Mouse (Mus musculus) spleen, embryonic (tissue): ENCODE results near the gene Sh3glb2.

Experiments
- CTCF ChIA-PET: fragments of 350-600 bp; sonication (Branson Sonifier 250); formaldehyde crosslinking; loops from one replicate; lab custom pipeline; 2022; lab: Charles Lee

Sh3glb2 gene

DNA sequence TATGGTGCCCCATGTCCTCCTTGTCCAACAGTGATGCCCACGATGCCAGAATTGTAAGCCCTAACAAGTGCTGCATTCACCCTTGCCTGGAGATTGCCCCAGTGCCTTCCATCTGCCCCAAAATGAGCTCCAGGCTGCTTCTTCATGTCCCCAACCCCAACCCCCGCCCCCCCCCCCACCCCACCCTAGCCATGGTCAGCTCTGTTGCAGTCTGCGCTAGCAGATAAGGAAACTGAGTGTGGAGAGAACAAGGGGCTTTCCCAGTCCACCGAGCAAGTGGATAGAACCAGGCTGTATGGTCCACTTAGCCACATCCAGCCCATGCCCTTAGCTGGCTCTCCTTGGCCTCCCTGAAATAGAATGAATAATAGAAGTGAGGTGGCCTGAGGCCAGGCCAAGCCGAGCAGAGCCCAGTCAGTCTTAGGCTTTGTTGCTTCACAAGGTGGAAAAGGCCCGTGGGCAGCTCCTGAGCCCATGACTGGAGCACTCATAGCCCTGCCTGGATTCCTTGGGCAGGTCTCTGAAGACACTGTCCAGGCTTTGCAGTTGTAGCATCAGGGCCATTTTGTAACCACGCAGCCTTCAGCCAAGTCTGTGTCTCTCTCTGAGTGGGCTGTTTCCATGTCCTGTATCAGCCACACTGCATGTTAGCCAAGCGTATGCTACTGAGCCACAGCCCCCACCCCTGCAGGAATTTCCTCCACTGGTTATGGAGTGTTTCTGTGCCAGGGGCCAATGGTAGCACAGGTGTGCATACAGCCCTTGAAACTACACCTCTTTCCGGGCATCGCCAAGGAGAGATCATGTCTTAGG is 21.6 kb upstream of the Sh3glb2 start:
- CTCF ChIA-PET = no interaction called here

DNA sequence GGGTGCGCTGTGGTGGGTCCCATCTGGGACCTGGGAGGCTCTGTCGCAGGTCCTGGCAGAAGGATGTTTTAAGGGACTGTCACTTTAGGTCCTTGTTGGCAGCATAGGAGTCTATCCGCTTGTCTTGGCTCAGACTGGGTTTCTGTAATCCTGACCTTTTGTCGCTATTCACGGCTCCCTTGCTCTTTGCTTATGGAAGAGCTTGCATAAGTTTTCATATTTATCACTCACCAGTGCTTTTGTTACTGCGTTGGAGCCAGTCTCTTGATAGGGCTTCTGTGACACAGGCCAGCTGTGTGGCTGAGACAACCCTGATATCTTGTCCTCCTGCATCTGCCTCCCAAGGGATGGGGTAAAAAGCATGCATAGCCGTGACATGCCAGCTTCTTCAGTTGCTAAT is 20.2 kb upstream of the Sh3glb2 start:
- CTCF ChIA-PET = no interaction called here

DNA sequence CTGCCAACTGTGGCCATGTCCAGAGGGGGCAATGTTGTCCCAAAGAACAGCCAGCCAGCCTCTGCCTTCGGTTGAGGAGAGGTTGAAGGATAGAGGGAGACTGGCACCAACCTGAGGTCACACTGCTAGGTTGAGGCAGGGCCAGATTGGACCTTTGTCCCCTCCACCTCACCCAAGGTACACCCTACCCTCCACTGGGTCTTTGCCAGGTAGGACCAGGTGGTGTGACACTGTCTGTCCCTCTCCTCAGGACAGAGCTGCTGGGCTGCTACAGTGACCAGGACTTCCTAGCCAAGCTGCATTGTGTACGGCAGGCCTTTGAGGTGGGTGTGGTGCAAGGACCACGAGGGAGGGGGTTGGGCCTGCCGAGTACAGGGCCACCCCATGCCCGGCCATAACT is 18.6 kb upstream of the Sh3glb2 start:
- CTCF ChIA-PET = no interaction called here

DNA sequence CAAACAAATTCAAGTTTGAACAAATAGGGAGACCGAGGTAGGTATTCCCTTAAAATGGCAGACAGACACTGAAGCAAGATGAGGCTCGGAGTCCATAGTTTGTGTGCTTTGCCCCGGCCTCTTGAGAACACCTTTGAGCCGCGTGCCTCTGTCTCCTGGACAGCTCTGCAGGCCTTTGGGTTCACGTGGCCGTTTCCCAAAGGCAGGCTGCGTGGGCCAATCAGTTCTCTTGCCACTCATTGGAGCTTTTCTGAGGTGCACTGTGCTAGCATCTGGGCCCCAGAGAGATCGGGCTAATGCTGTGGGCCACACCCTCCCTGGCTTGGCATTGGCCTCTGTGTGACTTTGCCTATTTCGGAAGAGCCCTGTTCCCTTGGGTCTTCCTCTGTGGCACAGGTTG is 16.8 kb upstream of the Sh3glb2 start:
- CTCF ChIA-PET = no interaction called here

DNA sequence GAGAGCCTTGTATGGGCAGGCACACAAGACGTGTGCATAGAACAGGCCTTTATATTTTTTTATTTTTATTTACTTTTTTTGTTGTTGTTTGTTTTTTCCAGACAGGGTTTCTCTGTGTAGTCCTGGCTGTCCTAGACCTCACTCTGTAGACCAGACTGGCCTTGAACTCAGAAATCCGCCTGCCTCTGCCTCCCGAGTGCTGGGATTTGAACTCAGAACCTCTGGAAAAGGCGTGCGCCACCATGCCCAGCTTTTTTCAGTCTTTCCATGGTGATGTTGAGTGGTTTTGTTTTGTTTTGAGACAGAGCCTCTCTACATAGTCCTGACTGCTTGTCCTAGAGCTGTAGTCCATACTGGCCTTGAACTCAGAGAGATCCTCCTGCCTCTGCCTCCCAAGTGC is 13.6 kb upstream of the Sh3glb2 start:
- CTCF ChIA-PET = no interaction called here

DNA sequence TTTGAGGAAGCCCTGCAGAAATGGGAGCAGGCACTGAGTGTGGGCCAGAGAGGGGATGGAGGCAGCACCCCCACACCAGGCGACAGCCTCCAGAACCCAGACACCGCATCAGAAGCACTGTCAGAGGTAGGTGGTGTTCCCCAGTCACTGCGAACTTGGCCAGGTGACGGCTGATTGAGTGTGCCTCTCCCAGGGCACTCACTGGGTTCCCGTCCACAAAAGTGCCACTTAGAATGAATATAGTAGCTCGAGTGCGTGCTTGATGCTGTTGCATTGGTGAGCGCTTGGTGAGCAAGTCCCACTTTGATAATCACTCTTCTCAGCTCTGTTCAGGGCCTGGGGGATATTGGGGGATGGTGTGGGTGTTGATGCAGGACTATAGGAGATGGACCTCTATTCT is 12.4 kb upstream of the Sh3glb2 start:
- CTCF ChIA-PET = no interaction called here

DNA sequence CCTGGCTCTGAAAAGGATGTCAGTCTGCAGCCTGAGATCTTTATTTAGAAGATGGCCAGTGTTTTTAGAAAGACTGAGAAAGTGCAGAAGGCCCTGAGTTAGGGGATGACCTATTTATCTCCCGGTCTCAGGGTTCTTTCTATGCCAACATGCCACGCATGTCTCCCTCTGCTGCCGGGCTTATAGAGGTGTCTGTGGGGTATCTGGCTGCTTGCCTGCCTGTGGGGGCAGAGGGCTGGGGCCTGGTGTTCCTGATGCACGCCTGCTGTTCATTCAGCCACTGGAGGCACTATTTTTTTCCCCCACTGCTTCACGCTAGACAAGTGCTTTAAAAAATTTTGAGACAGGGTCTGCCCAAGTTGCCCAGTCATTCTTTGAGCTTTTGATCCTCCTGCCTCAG is 7.1 kb upstream of the Sh3glb2 start:
- CTCF ChIA-PET = no interaction called here

DNA sequence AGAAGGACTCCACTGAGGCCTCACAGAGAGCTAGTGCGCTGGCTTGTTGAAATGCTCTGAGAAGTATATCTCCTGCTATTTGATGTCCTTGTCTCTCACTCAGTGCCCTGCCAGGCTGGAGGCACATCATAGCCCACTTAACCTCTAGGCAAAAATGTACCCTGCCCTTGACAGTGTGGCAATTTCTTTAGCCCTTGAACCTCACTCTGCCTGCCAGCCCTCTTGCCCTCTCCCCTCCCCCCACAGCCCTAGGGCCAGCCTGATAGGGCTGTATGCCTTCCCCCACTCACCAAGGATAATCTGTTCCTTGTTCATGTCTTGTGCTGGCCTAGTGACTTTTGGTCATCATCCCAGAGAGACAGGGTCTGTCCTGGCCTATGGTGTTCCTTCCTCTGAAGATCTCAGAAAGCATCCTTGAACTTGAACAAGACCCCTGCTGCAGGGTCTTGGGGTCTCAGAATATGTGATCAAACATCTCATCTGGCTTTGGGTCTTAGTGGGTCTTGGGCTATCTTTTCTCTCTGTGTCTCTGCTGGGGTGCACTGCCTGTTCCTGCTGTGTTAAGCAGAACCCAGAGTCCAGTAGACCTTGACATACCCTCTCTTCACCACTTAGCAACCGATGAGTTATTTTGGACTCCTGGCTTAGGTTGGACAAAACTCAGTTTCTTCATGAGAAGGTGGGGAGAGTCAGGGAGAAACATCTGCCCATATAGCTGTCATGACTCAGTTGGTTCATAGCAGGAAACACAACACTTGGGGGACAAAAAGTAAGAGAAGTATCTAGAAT is 6.3 kb upstream of the Sh3glb2 start:
- CTCF ChIA-PET = no interaction called here

DNA sequence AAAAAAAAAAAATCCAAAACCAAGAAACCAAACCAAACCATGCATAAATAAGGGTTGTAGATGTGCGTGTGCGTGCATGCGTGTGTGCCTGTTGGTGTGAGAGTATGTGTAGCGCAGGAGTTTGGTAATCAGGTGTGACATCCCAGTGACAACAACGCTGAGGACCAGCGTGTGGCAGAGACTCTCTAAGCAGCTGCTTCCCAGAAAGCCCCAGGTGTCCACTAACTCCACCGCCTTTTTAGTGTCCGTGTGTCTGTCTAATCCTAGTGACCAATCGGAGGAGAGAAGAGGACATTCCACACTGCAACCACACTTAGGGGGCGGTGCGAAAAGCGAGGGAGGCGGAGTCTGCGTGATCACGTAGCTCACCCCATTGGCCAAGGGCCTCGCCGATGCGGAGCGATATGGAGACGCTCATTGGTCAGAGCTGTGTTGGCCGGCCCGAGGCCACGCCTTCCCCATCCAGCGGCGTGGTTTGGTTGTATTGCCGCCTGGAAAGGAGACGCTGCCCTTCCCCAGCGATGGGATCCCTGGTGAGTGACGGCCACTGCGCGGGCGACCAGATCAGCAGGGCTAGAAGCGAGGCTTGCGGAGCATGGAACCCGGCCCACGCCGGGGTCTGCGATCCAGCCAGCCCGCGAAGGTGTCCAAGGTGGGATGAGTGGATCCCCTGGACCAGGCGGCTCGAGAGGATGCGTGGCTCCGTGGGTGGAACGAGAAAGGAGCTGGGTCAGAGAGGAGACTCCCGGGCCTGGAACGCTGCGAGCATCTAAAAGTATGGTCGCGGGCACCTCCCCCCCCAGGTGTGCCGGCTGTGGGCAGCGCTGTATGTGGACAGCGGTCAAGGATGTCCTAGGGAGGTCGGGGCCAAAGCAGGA is 4.9 kb upstream of the Sh3glb2 start, which contains the start of gene Miga2:
TSS of gene Miga2 (plus strand) at position 461 of the 878 bp plus-strand sequence.
- CTCF ChIA-PET = no interaction called here

DNA sequence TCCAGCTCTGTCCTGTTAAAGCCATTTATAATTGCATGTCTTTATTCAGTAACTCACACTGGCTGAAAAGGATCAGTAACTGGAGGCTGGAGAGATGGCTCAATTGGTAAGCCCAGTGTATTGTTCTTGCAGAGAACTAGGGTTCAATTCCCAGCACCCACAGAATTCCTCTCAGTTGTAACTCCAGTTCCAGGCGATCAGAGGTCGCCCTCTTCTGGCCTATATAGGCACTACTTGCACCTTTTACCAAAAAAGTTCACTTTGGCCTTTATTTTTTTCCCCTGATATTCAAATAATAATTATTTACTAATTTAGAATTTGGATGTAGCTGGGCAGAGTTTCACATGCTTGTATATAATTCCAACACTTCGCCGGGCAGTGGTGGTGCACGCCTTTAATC is 3.7 kb upstream of the Sh3glb2 start:
- CTCF ChIA-PET = no interaction called here

DNA sequence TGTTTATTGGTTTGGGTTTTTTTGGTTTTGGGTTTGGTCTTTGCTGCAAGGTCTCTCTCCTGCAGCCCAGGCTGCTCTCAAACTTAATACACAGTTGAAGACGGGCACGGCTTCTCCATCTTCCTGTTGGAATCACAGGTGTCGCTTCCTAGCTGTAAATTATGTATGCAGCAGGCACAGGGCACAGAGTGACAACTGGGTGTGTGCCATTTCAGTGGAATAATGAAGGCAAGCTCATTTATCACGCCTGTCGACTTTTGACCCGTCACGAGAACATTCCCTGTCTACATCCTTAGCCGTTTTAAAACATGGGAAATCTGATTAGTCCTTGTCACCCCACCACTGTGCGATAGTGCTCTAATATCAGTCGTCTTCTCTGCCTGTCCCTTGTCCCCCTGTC is 1.5 kb upstream of the Sh3glb2 start:
- CTCF ChIA-PET = no interaction called here

DNA sequence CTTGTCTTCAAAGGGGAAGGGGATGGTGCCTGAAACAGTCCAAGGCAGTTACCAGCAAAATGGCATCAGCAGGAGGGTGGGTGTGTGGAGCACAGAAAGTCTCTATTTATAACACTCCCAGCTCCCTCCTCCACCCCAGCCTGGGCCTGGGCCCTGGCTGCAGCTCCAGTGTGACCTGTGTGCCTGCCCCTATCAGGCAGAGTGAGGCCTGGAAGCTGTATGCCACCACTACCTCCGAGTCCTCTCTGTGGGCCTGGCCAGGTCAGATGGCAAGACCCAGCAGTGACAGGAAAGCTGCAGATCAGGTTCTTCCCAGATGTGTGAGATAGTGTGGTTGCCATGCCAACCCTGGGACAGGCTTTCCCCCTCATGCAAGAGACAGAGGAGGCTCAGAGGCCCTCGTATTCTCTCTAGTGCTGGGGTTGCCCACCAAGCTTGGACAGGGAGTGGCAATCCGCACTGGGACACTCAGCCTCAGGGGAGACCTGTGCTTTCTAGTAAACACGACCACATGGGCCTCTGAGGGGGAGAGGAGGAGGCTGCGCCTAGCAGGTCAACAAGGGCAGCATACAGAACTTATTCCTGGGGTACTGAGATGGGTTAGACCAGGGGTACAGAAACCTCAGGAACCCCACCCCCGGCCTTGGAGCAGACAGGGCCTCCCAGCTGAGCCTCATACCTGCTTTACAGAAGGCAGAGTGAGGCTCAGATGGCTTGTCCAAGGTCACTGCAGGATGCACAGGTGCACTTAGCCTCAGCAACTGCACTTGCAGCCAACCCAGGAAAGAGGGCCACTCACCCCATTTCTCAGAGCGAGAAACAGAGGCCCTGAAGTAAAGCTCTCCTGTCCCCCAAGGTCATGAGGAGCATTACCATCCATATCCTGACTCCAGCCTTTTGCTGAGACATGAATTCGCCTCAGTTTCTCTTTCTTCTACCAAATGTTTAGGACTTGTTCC is 1.3 kb downstream of the Sh3glb2 start:
- CTCF ChIA-PET = interaction anchor here (0.6 kb wide), 1 partner anchor 102 kb away, joined by 3 read pairs; no protein-coding TSS in a partner anchor

DNA sequence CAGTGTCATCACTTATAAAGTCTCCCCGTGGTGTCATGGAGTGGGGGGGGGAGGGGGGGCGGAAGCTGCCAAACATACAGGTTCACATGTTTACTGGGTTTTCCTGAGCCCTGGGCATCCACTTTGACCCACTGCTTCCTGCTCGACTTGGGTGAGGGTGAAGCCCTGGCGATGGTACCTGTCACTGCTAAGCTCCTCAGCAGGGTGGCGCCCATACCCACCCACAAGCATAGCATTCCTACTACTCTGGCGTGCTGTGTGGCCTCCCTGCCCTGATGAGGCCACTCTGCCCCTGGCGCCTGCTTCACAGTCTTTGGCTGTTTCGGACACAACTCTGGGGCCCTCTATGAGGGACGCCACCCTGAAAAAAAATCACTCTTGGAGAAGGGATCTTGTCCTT is 2.2 kb downstream of the Sh3glb2 start:
- CTCF ChIA-PET = interaction anchor here (0.6 kb wide), 1 partner anchor 103 kb away, joined by 3 read pairs; no protein-coding TSS in a partner anchor

DNA sequence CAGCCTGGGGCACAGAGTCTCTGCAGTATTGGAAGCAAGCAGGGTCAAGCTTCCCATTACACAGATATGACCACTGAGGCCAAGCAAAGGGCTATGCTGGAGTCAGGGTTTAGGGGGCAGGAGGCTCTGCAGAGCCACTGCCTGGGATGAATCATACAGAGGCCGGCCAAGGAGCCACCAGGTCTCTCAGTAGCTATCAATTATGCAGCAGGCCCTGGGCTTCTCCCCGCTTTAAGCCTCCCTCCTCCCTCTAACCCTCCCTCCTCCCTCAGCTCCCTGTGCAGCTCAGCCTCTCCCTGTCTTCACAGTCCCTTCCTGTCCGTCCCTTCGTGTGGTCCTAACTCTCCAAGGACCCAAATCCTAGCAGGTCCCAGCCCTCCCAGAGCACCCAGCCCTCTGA is 2.9 kb downstream of the Sh3glb2 start:
- CTCF ChIA-PET = interaction anchor here (0.6 kb wide), 1 partner anchor 757 kb away, joined by 3 read pairs; no protein-coding TSS in a partner anchor

DNA sequence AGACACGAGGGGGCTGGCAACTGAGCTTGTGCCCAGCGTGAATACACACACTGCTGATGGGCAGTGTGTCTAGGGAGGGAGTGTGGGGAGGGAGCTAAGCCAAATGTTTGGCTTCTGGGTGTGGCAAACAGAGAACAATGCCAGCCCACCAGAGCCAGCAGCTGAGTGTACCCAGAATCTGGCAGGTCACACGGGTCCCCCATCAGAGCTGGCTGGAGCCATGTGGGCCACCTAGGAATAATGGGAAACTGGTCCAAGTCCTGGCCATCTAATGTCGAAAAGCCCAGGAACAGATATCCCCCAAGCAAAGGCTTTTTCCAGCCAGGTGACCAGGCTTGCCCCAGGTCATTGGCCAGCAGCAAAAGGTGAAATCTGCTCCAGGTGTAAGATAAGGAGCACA is 3.3 kb downstream of the Sh3glb2 start:
- CTCF ChIA-PET = interaction anchor here (0.6 kb wide), 1 partner anchor 757 kb away, joined by 3 read pairs; no protein-coding TSS in a partner anchor

DNA sequence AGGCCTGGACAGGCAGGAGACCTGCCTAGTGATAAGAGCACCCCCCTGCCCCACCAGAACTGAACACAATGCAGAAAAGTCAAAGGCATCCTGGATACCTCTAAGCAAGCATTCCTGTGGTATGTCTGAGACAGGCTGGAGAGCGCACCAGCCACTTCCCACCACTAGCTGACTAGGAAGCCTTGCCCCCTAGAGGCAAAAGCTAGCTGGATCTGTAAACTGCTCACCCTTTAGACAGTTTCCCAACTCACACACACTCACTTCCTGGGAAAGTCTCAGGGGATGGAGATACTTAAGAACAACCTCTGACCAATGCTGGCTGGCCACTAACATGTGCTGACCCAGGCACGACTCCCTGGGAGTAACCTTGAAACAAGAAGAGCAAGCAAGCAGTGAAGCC is 8.0 kb downstream of the Sh3glb2 start:
- CTCF ChIA-PET = no interaction called here

DNA sequence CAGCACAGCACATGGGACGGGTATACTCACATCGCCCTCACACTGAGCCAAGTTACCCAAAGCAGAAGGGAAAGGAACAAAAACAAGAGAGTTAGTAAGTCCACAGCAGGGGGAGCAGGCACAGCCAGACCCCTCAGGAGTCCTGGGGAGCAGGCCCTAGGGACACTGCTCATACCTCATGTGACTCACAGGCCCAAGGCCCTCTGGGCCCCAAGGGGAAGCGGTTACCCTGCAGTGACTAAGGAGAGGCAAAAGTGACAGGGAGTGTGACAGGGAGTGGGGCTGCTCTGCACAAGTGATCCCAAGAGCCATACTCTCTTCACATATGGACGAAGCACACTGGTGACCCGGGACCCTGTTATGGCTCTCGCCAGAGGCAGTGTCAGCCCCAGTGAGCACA is 9.9 kb downstream of the Sh3glb2 start:
- CTCF ChIA-PET = interaction anchor here (0.5 kb wide), 1 partner anchor 50 kb away, joined by 4 read pairs; no protein-coding TSS in a partner anchor

DNA sequence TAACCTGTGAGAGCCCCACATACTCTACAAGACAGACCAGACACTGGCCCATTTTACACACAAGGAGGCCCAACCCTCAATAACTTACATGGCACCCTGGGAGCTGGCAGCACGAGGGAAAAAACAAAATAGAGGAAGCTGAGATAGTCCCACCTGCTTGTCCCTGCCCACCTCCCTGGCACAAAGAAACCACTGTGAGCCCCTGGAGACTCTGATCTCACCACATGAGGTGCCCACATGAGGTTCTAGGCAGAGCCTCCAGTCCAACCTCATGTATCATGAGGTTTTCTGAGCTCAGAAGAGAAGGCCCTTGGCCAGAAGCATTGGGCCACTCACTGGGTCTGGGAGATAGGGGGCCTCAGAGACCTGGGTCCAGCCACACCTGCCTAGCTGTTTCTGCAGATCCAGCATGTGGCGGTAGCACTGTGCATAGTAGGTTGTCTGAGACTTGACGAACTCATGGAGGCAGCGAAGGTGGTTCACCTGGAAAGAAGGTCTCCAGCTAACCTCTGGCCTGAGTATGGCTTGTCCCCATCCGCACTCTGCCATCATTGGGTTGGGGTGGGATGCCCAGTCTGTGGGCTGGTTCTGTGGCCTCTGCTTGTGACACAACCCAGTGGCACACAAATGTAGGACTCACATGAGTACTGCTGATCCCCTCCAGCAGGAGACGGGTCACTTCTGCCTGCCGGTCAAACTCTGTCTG is 13.0 kb downstream of the Sh3glb2 start:
- CTCF ChIA-PET = no interaction called here

DNA sequence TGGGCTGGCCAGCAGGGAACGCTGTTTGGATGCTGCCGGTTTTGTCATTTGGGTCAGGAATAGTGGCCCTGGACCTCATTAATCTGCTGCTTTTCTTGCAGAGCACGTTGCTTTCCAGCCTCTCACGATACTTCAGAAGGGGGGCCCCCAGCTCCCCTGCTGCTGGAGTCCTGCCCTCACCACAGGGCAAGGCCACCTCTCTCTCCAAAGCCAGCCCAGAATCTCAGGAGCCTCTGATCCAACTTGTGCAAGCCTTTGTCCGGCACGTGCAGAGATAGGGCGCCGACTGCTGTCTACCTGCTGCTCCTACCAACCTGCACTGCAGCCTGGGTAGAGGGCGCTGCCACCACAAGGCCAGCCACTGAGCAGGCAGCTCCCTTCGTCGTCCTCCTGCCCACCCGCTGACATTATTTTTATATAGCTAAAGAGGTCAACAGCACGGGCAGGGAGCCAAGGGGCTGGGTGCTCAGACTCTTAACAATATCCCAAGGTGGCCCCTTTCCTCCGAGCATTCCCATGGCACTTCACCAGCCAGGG is 15.5 kb downstream of the Sh3glb2 start:
- CTCF ChIA-PET = no interaction called here

DNA sequence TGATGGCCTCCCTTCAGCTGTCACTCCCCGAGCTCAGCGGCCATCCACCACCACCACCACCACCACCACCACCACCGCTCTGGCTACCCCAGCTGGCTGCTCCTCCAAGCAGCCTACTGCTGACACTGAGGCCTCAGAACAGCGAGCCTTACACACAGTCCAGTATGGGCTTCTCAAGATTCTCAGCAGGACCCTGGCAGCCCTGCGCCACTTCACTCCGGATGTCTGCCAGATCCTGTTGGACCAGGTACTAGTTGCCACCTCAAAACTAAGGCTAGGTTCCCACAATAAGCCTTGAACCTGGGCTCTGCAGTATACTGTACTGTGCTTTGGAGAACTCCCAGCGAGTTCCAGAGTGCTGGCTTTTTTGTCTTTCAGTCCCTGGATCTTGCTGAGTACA is 16.6 kb downstream of the Sh3glb2 start:
- CTCF ChIA-PET = no interaction called here
